Mouse (Mus musculus): Measurements from ENCODE around the gene H2-D1.
"Not testable (repeated sequence)": the region's sequence is repeated elsewhere in the genome, so short reads cannot be mapped to it uniquely, and the experiment has no call there.

- peak; percentile 36; the same call in 1 of the 2 replicates for TF ChIP-seq CTCF (IDR thresholded peaks at IDR 0.05; ENCODE audit: low read depth)
- not testable (repeated sequence) for TF ChIP-seq EP300 (IDR thresholded peaks at IDR 0.05; ENCODE audit: low read depth)
Measured at GRCm38 (mm10) chr17:35300261-35300945, 37.9 kb downstream of the H2-D1 start.
